Mouse (Mus musculus): ENCODE measurements around the gene Tmpo. TPM values are rescaled to one million over a fixed set of nuclear protein-coding genes. Genes with fewer than 3 reads are reported as not detected.
A peak's percentile ranks its signal among the peaks of the same experiment; 100 is the strongest.

Gene Tmpo
- 20.0 and 21.1 TPM in 2 replicates for polyA plus RNA-seq (2012; rRNA removed)

DNA sequence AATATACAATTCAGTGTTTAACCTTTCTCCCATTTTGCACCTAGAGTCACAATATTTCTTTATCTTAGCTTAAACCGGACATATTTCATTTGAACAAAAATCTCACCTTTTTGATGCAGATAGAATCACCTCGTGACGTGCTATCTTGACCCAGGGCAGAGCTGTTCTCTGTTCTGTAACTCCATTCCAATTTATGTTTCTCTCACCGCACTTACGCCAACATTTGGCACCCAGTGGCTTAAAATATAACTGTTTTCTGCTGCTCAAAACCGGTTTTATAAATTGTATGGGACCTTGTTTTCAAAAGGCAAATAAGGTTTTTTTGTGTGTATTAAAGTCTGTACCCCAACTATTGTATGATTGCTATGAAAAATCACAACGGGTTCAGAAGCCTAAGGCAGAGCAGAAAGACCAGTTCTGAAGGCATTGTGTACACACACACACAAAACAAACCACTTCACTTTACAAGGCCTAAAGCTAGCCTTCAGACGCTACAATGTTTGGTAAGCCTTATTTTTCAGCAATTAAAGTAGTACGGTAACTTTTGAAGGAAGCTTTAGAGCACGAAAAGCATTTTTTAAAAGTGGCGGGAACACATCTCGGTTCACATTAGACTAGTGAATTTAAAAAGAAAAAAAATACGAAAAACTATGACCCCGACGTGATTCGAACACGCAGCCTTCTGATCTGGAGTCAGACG lies at the start of gene Tmpo:
Tmpo (minus strand) TSS at position 555 of the 700 bp plus-strand sequence.
- H3K4me1 ChIP-seq (ENCODE audit: control insufficient read depth, insufficient read depth, low read length), result peaks cover 13% of the 10 kb centered on the region; the same call in 1 of the 2 replicates
- TF ChIP-seq CTCF (conservative IDR thresholded peaks at IDR 0.05; ENCODE audit: insufficient read depth, insufficient read length, low read depth, low read length) (no peak), POLR2A (IDR thresholded peaks at IDR 0.05; ENCODE audit: low read depth, low read length) (no peak)
- 7% methylated on average over 18 of the region's 18 CpGs for WGBS
- no peaks in the 10 kb centered on the region for H3K36me3 ChIP-seq (ENCODE audit: control insufficient read depth, insufficient read depth, low read length)
- H3K4me3 ChIP-seq (ENCODE audit: insufficient read depth, low read depth, low read length), result peak within 1 kb of the TSS; percentile 60
- H3K27me3 ChIP-seq (replicated peaks; ENCODE audit: control insufficient read depth, insufficient read depth, low read length), result no peaks in the 10 kb centered on the region
- H3K27ac ChIP-seq (ENCODE audit: insufficient read depth, low read depth, low read length), result peak within 1 kb of the TSS; percentile 95
- DNase-seq, result no peak

DNA sequence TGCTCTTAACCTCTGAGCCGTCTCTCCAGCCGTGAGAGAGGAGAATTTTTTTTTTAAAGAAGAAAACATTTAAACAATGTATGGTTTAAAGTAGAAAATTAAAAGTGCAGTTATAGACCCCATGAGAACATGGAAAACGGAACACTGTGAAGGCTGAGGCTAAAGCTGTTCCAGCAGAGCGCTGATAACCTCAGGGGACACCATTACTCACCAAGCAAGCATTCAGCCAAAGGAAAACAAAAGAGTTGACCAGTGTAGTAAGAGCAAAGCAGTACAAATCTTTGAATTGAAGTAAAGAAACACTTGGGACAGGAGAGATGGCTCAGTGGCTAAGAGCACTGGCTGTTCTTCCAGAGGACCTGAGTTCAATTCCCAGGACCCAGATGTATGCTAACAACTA lies 49.3 kb upstream of the Tmpo start:
- H3K4me3 ChIP-seq (ENCODE audit: insufficient read depth, low read depth, low read length), result no peak overlapping the region
- H3K27me3 ChIP-seq (replicated peaks; ENCODE audit: control insufficient read depth, insufficient read depth, low read length), result no peaks in the 10 kb centered on the region
- H3K36me3 ChIP-seq (ENCODE audit: control insufficient read depth, insufficient read depth, low read length), result no peaks in the 10 kb centered on the region
- 52% methylated on average over 4 of the region's 4 CpGs for WGBS
- DNase-seq, result no peak
- H3K4me1 ChIP-seq (ENCODE audit: control insufficient read depth, insufficient read depth, low read length), result no peaks in the 10 kb centered on the region
- TF ChIP-seq POLR2A (IDR thresholded peaks at IDR 0.05; ENCODE audit: low read depth, low read length) (no peak), CTCF (conservative IDR thresholded peaks at IDR 0.05; ENCODE audit: insufficient read depth, insufficient read length, low read depth, low read length) (no peak)
- H3K27ac ChIP-seq (ENCODE audit: insufficient read depth, low read depth, low read length), result no peak overlapping the region

DNA sequence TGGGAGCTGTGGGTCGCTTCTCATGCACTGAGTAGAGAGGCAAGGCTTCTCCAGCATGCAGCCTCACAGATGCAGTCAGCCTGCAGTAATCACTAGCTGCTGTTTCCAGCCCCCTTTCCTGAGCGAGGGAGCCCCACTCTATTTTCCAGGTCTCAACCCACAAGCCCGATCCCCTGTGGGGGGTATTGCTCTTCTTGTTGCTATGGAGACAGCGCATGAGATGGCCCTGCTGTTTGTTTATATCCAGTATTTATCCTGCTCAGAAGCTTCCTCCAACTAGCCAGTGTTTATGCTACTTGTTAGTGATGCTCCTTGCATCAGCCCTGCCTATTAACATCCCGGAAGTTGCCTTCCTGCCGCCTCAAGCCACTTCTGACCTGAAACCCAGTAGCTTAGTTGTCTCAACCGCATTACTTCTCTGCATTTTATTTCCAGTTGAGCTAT lies 48.4 kb upstream of the Tmpo start:
- no peak for DNase-seq
- no peak overlapping the region for H3K27ac ChIP-seq (ENCODE audit: insufficient read depth, low read depth, low read length)
- no peaks in the 10 kb centered on the region for H3K36me3 ChIP-seq (ENCODE audit: control insufficient read depth, insufficient read depth, low read length)
- WGBS, result 34% methylated on average over 7 of the region's 7 CpGs
- TF ChIP-seq POLR2A (IDR thresholded peaks at IDR 0.05; ENCODE audit: low read depth, low read length) (no peak), CTCF (conservative IDR thresholded peaks at IDR 0.05; ENCODE audit: insufficient read depth, insufficient read length, low read depth, low read length) (no peak)
- no peaks in the 10 kb centered on the region for H3K27me3 ChIP-seq (replicated peaks; ENCODE audit: control insufficient read depth, insufficient read depth, low read length)
- H3K4me3 ChIP-seq (ENCODE audit: insufficient read depth, low read depth, low read length), result no peak overlapping the region
- no peaks in the 10 kb centered on the region for H3K4me1 ChIP-seq (ENCODE audit: control insufficient read depth, insufficient read depth, low read length)

DNA sequence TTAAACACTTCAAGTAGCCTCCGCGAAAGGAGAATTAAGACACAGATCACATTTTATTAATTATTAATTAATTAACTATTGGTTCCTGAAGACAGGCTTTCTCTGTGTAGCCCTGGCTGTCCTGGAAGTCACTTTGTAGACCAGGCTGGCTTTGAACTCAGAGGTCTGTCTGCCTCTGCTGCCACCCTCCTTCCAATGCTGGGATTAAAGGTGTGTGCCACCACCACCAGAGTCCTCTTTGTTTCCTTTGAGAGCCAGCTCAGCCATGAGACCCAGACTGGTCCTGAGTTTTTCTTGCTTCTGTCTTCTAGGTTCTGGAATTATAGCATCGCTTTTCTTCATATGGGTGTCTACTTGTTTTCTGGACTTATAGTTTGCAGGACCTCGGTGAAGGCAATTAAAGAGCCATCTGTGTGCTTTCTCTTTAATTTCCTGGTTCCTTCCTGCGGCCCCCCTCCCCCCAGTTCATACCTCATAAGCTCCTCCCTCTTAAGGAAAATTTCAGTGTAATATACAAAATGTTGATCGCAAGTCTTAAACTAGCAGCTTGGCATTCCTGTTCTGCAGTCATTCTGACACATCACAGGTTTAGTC lies 47.9 kb upstream of the Tmpo start:
- Histone ChIP-seq H3K27me3 (replicated peaks; ENCODE audit: control insufficient read depth, insufficient read depth, low read length) (no peaks in the 10 kb centered on the region), H3K36me3 (ENCODE audit: control insufficient read depth, insufficient read depth, low read length) (no peaks in the 10 kb centered on the region), H3K4me3 (ENCODE audit: insufficient read depth, low read depth, low read length) (no peak overlapping the region), H3K27ac (ENCODE audit: insufficient read depth, low read depth, low read length) (no peak overlapping the region), H3K4me1 (ENCODE audit: control insufficient read depth, insufficient read depth, low read length) (no peaks in the 10 kb centered on the region)
- WGBS, result 58% methylated on average over 6 of the region's 6 CpGs
- no peak for DNase-seq
- no peak for TF ChIP-seq CTCF (conservative IDR thresholded peaks at IDR 0.05; ENCODE audit: insufficient read depth, insufficient read length, low read depth, low read length)
- no peak for TF ChIP-seq POLR2A (IDR thresholded peaks at IDR 0.05; ENCODE audit: low read depth, low read length)

DNA sequence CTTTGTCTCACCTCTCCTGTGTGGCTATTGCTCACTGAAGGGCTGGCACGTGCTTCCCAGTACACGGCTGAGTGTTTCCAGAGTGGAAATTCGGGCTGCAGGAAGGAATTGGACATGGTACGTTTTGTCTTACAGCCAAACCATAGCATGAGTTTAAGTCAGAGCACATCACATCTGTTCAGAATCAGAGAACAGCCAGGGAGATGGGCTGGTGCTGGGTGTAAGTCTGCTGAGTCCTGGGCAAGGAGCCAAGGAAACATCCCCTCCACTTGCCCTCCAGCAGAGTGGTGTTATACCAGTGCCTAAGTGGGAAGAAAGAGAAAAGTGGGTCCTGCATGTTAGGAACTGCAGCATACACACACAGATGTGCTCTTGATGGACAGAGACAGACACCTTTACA lies 45.9 kb upstream of the Tmpo start:
- H3K27ac ChIP-seq (ENCODE audit: insufficient read depth, low read depth, low read length), result no peak overlapping the region
- 65% methylated on average over 4 of the region's 4 CpGs for WGBS
- H3K27me3 ChIP-seq (replicated peaks; ENCODE audit: control insufficient read depth, insufficient read depth, low read length), result no peaks in the 10 kb centered on the region
- H3K36me3 ChIP-seq (ENCODE audit: control insufficient read depth, insufficient read depth, low read length), result no peaks in the 10 kb centered on the region
- DNase-seq, result no peak
- no peaks in the 10 kb centered on the region for H3K4me1 ChIP-seq (ENCODE audit: control insufficient read depth, insufficient read depth, low read length)
- no peak overlapping the region for H3K4me3 ChIP-seq (ENCODE audit: insufficient read depth, low read depth, low read length)
- TF ChIP-seq POLR2A (IDR thresholded peaks at IDR 0.05; ENCODE audit: low read depth, low read length), result no peak
- no peak for TF ChIP-seq CTCF (conservative IDR thresholded peaks at IDR 0.05; ENCODE audit: insufficient read depth, insufficient read length, low read depth, low read length)

DNA sequence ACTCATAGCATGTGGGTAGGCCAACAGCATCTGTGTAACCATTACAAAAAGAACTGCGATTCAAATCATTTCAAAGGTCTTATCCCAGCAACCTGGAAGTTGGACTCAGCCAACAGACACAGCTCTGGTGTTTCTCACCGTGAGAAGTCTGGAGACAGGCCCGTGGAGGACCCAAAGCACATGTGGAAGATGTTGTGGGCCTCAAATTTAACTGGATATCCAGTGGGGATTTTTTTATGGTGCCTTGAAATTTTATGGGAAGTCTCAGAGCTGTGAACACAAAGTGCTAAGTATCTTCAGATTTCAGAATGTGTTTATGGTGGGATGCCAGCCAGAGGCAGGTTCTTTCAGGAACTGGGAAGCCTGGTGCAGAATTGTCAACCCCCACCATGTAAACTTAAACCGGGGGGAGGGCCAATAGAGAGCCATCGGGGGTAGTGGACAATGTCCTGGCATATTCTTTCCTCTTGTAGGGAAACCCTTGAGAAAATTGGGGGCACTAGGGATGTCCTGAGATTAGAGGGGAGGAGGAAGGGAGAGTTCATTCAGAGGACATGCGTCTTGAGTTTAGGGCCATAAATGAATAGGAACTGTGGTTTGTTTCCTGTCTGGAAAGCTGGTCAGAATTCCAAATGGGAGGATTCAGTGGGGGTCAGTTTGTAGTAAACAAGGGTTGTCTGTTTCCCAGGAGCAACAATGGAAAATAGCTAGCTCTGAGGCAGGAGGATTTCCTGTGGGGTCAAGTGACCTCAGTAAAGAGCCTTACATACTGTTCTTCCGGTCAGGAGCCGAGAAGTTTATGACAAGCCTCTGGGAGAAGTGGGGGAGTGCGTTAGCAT lies 41.5 kb upstream of the Tmpo start:
- no peaks in the 10 kb centered on the region for H3K4me1 ChIP-seq (ENCODE audit: control insufficient read depth, insufficient read depth, low read length)
- H3K27me3 ChIP-seq (replicated peaks; ENCODE audit: control insufficient read depth, insufficient read depth, low read length), result no peaks in the 10 kb centered on the region
- H3K36me3 ChIP-seq (ENCODE audit: control insufficient read depth, insufficient read depth, low read length), result no peaks in the 10 kb centered on the region
- no peak overlapping the region for H3K27ac ChIP-seq (ENCODE audit: insufficient read depth, low read depth, low read length)
- peak; percentile 25 for DNase-seq
- 52% methylated on average over 9 of the region's 9 CpGs for WGBS
- H3K4me3 ChIP-seq (ENCODE audit: insufficient read depth, low read depth, low read length), result no peak overlapping the region
- TF ChIP-seq POLR2A (IDR thresholded peaks at IDR 0.05; ENCODE audit: low read depth, low read length) (no peak), CTCF (conservative IDR thresholded peaks at IDR 0.05; ENCODE audit: insufficient read depth, insufficient read length, low read depth, low read length) (no peak)

All from kidney, adult 2 months (tissue).